Mouse (Mus musculus): ENCODE measurements around the gene Enpp4. TPM values are rescaled to one million over a fixed set of nuclear protein-coding genes. Genes with fewer than 3 reads are reported as not detected.

The Enpp4 gene
- total RNA-seq (2023): 1 to 10 TPM in 1 of 2 experiments, under 1 TPM in 1; 0.89 to 1.9 TPM

GRCm38 (mm10) chr17:44105287-44106138 lies at the start of gene Enpp4:
Gene Enpp4, minus strand, starts transcription at chr17:44105809.

DNA sequence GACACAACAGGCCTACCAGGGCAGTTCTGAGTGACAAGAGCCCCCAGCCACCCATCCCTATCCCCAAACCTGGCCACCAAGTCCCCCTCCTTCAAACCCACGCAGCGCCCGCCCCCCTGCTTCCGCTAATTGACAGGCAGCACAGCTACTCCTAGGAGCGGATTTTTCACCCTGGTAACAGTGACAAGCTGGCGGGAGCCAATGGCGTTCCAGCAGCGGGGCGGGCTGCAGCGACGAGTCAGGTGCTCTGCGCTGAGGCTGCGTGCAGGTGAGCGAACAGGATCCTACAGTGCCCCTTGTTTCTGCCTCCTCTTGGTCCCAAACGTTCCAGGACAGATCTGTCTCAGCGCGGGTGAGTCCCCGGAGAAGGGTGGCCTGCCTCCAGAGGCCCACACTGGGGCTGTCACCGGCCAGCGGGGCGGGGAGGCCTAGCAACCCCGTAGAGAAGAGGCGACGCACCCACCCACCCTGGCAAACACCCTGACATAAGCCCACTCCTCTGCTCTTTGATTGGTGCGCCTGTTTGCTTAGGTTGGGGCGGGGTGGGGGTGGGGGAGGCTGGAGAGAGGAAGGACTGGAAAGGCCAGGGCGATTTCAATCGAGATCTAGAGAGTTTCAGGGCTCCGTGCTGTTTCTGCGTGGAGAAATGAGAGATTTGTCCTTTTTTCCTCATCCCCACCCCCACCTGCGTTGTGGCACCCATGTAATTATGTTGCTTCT lies 26.8 kb downstream of the Enpp4 start, which contains the start of gene Enpp5:
Enpp5 (plus strand) TSS at position 183 of the 720 bp plus-strand sequence.

Other genes starting within 250 kb of the Enpp4 start
- gene Enpp5, start 27.0 kb downstream of the Enpp4 start, total RNA-seq (2023): under 1 TPM in 1 of 2 experiments, not detected in 1; 0.29 TPM
- not detected for gene Clic5, start 82.8 kb upstream of the Enpp4 start, total RNA-seq (2023)